Comparison of ENCODE assay signal across 11 mouse cellular contexts in genomic region chr10:71024681-71025080, GRCm38 (mm10).
DNase-seq lines count a peak whose midpoint lies in the region; ATAC-seq and TF ChIP-seq lines count a peak whose summit lies in the region.
"Had no signal": no experiment of that assay in that cellular context is flagged by ENCODE, and none has a peak within 500 bp of the region (broad histone marks: within the 10 kb centered on the region; RNA-seq: fewer than 3 reads in every experiment).

No protein-coding gene starts in this region.

- no peaks in the 10 kb centered on the region for H3K9me3 ChIP-seq in heart, embryonic 11.5 days (replicated peaks; ENCODE audit: control insufficient read depth, low read length)
- H3K9me3 ChIP-seq in lung, embryonic 14.5 days (ENCODE audit: low read depth, low read length): no peaks in the 10 kb centered on the region
- H3K9me3 ChIP-seq in intestine, embryonic 16.5 days (ENCODE audit: control insufficient read depth, low read length): no peaks in the 10 kb centered on the region
- H3K9me3 ChIP-seq in stomach, embryonic 15.5 days: no peaks in the 10 kb centered on the region
- H3K9me3 ChIP-seq in hindbrain, embryonic 13.5 days: no peaks in the 10 kb centered on the region
- H3K9me3 ChIP-seq: hindbrain, embryonic 15.5 days had no signal

- intact Hi-C loops in heart, postnatal 25 days (cut with DNase I): loop anchor here (5.0 kb wide), 2 partner anchors 38 to 57 kb away; no protein-coding TSS in a partner anchor

- no peaks in the 10 kb centered on the region for H3K27me3 ChIP-seq in heart, embryonic 11.5 days (ENCODE audit: control insufficient read depth, insufficient read depth, low read length)
- H3K27me3 ChIP-seq in lung, embryonic 14.5 days (ENCODE audit: insufficient read depth, low read length): no peaks in the 10 kb centered on the region
- no peaks in the 10 kb centered on the region for H3K27me3 ChIP-seq in intestine, embryonic 16.5 days (replicated peaks; ENCODE audit: control insufficient read depth, insufficient read depth, low read length)
- no peaks in the 10 kb centered on the region for H3K27me3 ChIP-seq in stomach, embryonic 15.5 days (replicated peaks)
- no peaks in the 10 kb centered on the region for H3K27me3 ChIP-seq in hindbrain, embryonic 13.5 days
- H3K27me3 ChIP-seq: hindbrain, embryonic 15.5 days had no signal

- no peaks in the 10 kb centered on the region for H3K36me3 ChIP-seq in heart, embryonic 11.5 days (ENCODE audit: control insufficient read depth, insufficient read depth, low read length)
- no peaks in the 10 kb centered on the region for H3K36me3 ChIP-seq in lung, embryonic 14.5 days (ENCODE audit: insufficient read depth)
- H3K36me3 ChIP-seq in intestine, embryonic 16.5 days (ENCODE audit: control insufficient read depth, insufficient read depth, low read length): no peaks in the 10 kb centered on the region
- no peaks in the 10 kb centered on the region for H3K36me3 ChIP-seq in stomach, embryonic 15.5 days
- H3K36me3 ChIP-seq in hindbrain, embryonic 13.5 days: no peaks in the 10 kb centered on the region
- H3K36me3 ChIP-seq: hindbrain, embryonic 15.5 days had no signal

- H3K4me3 ChIP-seq in heart, embryonic 11.5 days (ENCODE audit: low read depth, low read length): no peak overlapping the region
- no peak overlapping the region for H3K4me3 ChIP-seq in lung, embryonic 14.5 days (ENCODE audit: low read depth, low read length)
- no peak overlapping the region for H3K4me3 ChIP-seq in intestine, embryonic 16.5 days (ENCODE audit: low read length)
- no peak overlapping the region for H3K4me3 ChIP-seq in stomach, embryonic 15.5 days (replicated peaks)
- no peak overlapping the region for H3K4me3 ChIP-seq in hindbrain, embryonic 13.5 days
- H3K4me3 ChIP-seq: hindbrain, embryonic 15.5 days had no signal

- H3K9ac ChIP-seq in heart, embryonic 11.5 days (ENCODE audit: low read depth, low read length): no peak overlapping the region; the same call in 1 of the 2 replicates
- no peak overlapping the region for H3K9ac ChIP-seq in lung, embryonic 14.5 days
- no peak overlapping the region for H3K9ac ChIP-seq in intestine, embryonic 16.5 days (ENCODE audit: low read depth, low read length)
- H3K9ac ChIP-seq in stomach, embryonic 15.5 days: no peak overlapping the region
- H3K9ac ChIP-seq in hindbrain, embryonic 13.5 days: no peak overlapping the region
- H3K9ac ChIP-seq: hindbrain, embryonic 15.5 days had no signal

- ATAC-seq in heart, embryonic 11.5 days (replicated peaks; ENCODE audit: insufficient number of reproducible peaks, low FRiP score, low TSS enrichment): no peak
- peak; percentile 44; the same call in 1 of the 2 replicates for ATAC-seq in lung, embryonic 14.5 days (ENCODE audit: insufficient read depth)
- ATAC-seq in intestine, embryonic 16.5 days: peak; percentile 33; the same call in 1 of the 2 replicates
- ATAC-seq in stomach, embryonic 15.5 days (ENCODE audit: insufficient read depth, low FRiP score, low read depth): no peak
- ATAC-seq in hindbrain, embryonic 13.5 days (ENCODE audit: low FRiP score): no peak

- no peak for DNase-seq in heart, postnatal 25 days (ENCODE audit: low spot score)
- peak; percentile 66 for DNase-seq in lung, embryonic 14.5 days
- DNase-seq in lung, postnatal 25 days (ENCODE audit: low spot score): no peak
- no peak for DNase-seq in layer of hippocampus, postnatal 10 days (ENCODE audit: low spot score in 2 of 2)
- DNase-seq: midbrain, embryonic 14.5 days; thymus, adult 2 months had no signal

- peak overlapping the region; percentile 44 for H3K4me2 ChIP-seq in heart, embryonic 11.5 days
- H3K4me2 ChIP-seq in lung, embryonic 14.5 days: peak overlapping the region; percentile 48
- peak overlapping the region; percentile 4 for H3K4me2 ChIP-seq in intestine, embryonic 16.5 days (ENCODE audit: low read depth, low read length)
- H3K4me2 ChIP-seq in stomach, embryonic 15.5 days: peak overlapping the region; percentile 40
- H3K4me2 ChIP-seq in hindbrain, embryonic 13.5 days: no peak overlapping the region
- H3K4me2 ChIP-seq: hindbrain, embryonic 15.5 days had no signal

- 18% methylated on average over 9 of the region's 9 CpGs for WGBS in heart, embryonic 11.5 days (ENCODE audit: insufficient replicate concordance)
- WGBS in lung, embryonic 14.5 days: 25% methylated on average over 9 of the region's 9 CpGs
- 51% methylated on average over 9 of the region's 9 CpGs for WGBS in intestine, embryonic 16.5 days
- WGBS in stomach, embryonic 15.5 days: 28% methylated on average over 9 of the region's 9 CpGs
- 87% methylated on average over 9 of the region's 9 CpGs for WGBS in hindbrain, embryonic 13.5 days

- peaks cover 30% of the 10 kb centered on the region for H3K4me1 ChIP-seq in heart, embryonic 11.5 days (ENCODE audit: control insufficient read depth, insufficient read depth, low read length)
- H3K4me1 ChIP-seq in lung, embryonic 14.5 days (ENCODE audit: insufficient read depth): peaks cover 27% of the 10 kb centered on the region; the same call in 1 of the 2 replicates
- H3K4me1 ChIP-seq in intestine, embryonic 16.5 days (ENCODE audit: control insufficient read depth, insufficient read depth, low read length): peaks cover 8% of the 10 kb centered on the region; the same call in 1 of the 2 replicates
- peaks cover 16% of the 10 kb centered on the region; the same call in 1 of the 2 replicates for H3K4me1 ChIP-seq in stomach, embryonic 15.5 days
- peaks cover 15% of the 10 kb centered on the region for H3K4me1 ChIP-seq in hindbrain, embryonic 13.5 days (replicated peaks)
- H3K4me1 ChIP-seq: hindbrain, embryonic 15.5 days had no signal

- no peak for TF ChIP-seq CTCF in lung, embryonic 14.5 days (IDR thresholded peaks at IDR 0.05; ENCODE audit: low read depth)

- peak overlapping the region; percentile 80 for H3K27ac ChIP-seq in heart, embryonic 11.5 days (ENCODE audit: low read depth, low read length)
- peak overlapping the region; percentile 82 for H3K27ac ChIP-seq in lung, embryonic 14.5 days (ENCODE audit: low read depth)
- peak overlapping the region; percentile 34 for H3K27ac ChIP-seq in intestine, embryonic 16.5 days (ENCODE audit: low read length)
- peak overlapping the region; percentile 86 for H3K27ac ChIP-seq in stomach, embryonic 15.5 days
- no peak overlapping the region for H3K27ac ChIP-seq in hindbrain, embryonic 13.5 days
- H3K27ac ChIP-seq: hindbrain, embryonic 15.5 days had no signal

Comparison
In these comparisons a context has a peak if more than half of its experiments do, and no peak if none do; other contexts are left out.
1. ATAC-seq: peak in lung, embryonic 14.5 days (single experiment) and intestine, embryonic 16.5 days (single experiment); none in heart, embryonic 11.5 days (single experiment), stomach, embryonic 15.5 days (single experiment) and hindbrain, embryonic 13.5 days (single experiment).